Mouse (Mus musculus) 3T3-L1 (cell line): Measurements from ENCODE around the gene Crebrf.

Experiments used
- DNase-seq: peaks from one replicate; pipeline ENCODE4 v3.0.0-alpha.2; 2015; ENCODE audit warnings: low read depth, low spot score

Gene Crebrf

GRCm38 (mm10) chr17:26715271-26715758 lies at the start of gene Crebrf:
Crebrf (plus strand) TSS chr17:26715650.
- peak; percentile 99 for DNase-seq

DNA sequence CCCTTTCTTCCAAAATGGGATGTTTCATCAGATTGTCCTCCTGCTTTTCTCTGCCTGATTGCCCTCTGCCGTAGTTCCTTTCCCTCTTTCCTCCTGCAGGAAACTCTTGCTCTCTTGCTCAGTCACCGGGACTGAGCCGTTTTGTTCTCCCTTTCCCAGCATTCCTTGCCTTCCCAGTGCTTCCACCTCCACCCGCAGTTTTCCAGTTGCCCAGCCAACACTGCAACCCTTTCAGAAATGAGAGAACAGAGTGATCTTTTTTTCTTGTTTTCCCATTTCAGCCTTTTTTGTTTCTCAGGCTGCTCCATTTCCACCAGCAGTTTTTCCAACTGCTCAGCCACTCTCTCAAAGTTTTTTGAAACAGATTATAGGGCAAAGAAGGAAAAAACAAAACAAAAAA lies 44.2 kb upstream of the Crebrf start:
- no peak for DNase-seq

GRCm38 (mm10) chr17:26675845-26676244 lies 39.6 kb upstream of the Crebrf start:
- DNase-seq: no peak

DNA sequence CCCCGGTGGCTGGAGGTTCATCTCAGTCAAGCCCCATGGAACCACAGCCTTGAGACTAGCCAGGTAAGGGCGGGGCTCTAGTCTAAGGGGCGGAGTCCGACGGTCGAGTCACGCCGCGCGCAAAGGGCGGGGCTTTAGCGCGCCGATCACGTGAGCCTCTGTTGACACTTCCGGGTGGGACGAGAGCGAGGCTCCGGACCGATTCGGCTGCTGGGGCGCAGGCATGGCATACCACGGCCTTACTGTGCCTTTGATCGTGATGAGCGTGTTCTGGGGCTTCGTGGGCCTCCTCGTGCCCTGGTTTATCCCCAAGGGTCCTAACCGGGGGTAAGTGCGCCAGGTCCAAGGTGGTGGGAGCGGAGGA lies 39.2 kb upstream of the Crebrf start:
- DNase-seq: peak; percentile 94

DNA sequence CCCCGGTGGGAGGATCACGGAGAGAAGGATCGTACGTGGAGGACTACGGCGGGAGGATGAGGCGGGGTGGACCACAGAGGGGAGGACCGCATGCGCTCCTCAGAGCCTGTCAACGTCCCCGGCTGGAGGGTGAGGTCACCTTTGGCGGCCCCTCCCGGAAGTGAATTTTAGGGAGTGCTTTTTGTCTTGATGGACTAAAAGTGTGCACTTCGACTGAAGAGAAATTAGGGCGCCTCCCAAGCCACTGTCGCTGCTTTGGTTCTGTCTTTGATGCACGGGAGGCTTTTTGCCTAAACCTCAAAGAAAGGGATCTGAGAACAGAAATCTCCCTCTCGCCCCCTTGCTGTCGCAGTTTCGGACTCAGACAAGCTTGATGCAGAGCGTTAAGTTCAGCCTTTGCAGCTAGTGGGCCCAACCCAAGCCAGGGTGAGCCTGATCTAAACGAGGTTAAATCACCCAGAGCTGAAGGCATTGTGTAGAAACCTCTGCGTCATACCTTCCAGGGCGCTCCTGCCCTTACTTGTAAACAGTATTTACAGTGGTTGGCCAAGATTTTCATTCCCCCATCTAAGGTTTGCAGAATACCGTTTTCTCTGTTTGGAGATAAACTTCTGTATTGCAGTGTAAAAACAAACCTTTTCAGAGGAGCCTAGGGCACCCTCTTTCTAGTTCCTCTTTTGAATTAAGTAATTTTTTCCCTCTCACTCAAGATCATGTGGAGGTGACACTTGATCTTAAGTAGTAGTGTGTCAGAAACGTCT lies 38.7 kb upstream of the Crebrf start:
- DNase-seq: peak; percentile 83

- DNase-seq: peak; percentile 19
These were observed 37.5 kb upstream of the Crebrf start for GRCm38 (mm10) chr17:26677711-26678637.

GRCm38 (mm10) chr17:26681276-26681675 lies 34.2 kb upstream of the Crebrf start:
- DNase-seq: peak; percentile 26

DNA sequence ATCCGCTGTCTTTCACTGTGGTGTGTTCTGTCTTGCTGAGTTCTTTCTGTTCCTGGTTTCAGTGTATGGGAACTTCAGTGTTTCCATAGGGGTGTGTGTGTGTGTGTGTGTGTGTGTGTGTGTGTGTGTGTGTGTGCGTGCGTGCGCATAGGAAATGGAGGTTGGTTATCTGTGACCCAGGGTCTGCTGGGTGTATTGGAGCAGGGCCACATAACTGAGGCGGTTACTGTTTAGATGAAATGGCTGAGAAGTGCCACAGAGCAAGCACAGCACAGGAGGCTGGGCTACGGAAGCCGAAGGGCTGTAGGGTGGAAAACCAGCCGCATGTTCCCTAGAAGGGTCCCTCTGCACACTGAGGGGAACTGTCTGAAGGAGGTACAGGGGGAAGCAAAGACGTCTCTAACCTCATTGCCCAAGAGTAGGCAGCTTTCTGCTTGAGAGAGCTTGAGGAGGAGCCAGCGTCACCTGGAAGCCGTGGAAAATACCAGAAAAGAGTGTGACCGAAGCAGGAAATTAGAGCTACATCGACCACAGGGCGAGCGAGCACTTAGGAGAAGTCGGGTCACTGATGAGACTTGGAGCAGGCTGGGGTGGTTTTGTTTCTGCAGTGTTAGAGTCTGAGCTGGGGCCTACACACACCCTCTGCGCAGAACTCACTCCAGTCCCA lies 29.0 kb upstream of the Crebrf start:
- DNase-seq: no peak

- peak; percentile 75 for DNase-seq
These were observed 26.4 kb upstream of the Crebrf start for GRCm38 (mm10) chr17:26688795-26689735.

DNA sequence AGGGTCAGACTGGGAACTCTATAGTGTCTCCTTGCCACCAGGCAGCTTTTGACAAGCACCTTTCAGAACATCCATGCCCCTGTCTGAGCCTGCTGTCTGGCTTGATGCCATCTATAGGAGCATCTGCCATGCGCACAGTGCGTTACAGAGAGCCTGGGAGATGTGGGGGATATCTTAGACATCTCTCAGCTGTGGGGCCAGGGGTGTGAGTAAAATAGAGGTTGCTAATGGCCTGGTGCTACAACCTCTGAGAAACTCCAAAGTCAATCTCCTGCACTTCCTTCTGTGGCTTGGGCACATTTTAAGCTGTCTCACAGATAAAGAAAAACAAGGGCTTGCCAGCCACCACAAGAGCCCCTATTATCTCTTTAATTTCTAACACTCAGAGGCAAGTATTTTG lies 25.6 kb upstream of the Crebrf start:
- DNase-seq: no peak

DNA sequence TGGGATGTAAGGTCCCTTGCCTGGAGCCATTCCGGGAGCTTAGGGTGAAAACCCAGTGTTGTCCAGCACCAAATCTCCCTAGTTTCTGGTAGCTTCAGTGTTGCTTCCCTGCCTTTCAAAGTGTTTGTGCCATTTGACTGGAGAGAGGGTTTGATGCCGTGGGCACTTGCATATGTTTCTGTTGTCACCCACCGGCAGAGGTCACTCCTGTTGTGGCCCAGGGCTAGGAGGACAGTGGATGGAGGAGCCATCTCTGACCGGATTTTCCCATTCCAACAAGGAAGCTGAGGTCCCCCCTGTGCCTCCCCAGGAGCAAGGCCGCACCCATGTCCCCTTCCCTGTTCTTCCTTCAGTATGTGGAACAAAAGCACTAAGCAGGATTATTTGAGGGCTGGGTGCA lies 25.2 kb upstream of the Crebrf start:
- no peak for DNase-seq

DNA sequence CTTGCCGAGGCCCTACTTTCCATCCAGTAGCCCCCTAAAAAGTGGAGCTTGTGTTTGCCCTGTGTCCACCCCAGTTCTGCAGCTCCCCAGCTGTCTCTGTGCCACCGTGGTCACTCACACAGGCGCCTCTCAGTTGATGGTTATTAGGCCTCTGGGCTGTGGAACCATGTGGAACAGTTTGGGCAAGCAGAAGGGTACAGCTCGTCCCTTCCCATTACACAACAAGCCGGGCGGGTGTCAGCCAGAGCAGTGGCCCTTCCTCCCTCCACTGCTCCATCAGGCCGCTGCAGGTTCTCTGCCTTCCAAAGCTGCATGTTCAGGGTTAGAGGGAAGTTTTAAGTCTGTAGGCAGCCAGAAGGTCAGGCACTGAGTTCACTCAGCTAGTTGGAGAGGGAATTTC lies 24.3 kb upstream of the Crebrf start:
- DNase-seq: no peak

DNA sequence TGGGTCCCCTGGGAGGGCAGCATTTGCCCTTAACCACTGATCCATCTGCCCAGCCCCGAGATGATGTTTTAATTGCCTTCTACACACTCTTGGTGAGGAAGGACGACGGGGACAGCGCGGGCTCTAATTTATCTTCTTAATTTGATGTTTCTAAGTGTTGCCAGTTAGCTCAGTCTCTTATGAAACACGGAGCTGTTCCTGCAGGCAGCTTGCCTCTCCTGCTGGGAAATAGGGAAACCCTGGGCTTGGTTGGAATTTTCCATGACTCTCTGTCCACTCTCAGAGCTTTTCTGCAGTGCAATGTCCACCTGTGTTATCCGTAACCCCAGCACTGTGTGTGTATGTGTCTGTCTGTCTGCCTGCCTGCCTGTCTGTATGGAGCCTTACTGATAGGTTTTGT lies 22.0 kb upstream of the Crebrf start:
- peak; percentile 17 for DNase-seq

GRCm38 (mm10) chr17:26694171-26694570 lies 21.3 kb upstream of the Crebrf start:
- DNase-seq: no peak

DNA sequence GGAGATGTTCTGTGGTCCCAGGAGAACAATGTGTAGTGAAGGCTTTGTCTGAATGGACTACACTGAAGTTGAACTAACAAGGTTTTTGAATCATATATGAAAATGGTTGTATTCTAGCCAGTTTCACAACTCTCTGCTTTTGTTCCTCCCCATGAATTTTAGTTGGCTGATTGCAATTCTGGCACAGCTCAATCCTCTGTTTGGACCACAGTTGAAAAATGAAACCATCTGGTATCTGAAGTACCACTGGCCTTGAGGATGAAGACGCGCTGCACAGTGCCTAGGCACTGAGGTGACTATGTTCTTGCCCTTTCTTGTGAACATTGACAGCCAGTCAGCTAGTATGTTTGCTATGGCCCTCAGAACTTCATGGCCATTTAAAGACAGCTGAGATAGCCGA lies 20.3 kb upstream of the Crebrf start:
- no peak for DNase-seq

DNA sequence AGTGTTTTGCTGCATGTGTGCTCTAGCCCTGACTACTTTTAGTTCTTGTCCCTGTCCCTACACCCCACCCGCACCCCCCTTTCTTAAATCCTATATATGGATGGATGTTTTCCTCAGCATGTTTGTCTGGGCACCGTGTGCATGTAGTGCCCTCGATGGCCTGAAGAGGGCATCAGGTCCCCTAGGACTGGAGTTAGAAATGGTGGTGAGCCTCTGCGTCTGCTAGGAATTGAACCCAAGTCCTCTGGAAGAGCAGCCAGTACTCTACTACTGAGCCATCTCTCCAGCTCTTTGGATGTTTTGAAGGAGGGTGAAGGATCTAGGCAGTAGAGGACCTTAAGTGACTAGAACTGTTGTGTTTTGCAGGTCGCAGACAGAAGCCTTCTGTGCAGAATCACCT lies 16.6 kb upstream of the Crebrf start:
- peak; percentile 34 for DNase-seq

DNA sequence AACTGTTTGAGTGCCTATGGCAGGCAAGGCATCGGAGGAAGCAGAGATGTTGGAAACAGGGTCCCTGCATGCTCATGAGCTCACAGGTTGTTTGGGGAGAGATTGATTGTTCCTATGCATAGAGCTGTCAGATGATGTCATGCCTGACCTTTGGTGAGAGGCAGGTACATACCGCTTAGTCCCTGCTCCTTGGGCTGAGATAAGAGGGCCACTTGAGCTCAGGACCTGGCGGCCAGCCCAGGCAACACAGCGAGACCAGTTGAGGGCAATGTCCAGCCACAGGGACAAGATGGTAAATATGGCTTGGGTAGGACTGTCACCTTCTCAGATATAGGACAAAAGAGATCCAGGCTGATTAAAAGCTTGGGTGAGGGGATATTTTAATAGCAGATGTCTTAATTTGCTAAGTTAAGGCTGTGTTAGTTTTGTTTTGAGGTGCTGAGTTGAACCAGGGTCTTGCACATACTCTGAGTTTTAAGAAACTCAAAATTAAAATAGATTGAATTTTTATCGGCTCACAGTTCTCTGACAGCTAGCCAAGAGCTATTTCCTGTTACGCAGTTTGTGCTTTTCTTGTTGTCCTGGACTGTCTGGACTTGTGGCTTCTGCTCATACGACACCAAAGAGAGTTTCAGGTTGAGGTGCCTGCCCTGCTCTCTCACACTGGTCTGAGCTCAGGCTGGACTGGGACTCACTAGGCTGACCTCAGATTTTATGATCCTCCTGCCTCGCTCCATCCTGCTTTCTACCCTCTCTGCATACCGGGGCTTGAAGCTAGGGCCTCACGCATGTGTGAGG lies 15.4 kb upstream of the Crebrf start:
- DNase-seq: no peak

- no peak for DNase-seq
These were observed 13.9 kb upstream of the Crebrf start for GRCm38 (mm10) chr17:26701565-26701964.

DNA sequence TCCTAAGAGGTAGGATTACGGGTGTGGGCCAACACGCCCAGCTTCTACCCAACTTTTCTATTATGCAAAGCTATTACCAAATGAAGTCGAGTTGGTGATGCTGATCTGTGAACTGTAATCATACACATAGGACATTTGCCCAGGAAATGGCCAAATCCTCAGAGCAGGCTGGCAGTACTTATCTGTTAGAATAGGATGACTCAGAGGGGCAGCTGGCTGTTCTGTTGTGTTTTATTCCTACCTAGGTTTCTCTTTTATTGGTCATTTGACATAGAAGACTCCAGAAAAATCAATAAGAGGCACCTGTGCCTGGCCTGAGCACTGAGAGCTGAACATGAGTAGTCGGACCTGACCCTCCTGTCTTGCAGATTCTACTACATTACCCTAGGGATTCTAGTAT lies 12.8 kb upstream of the Crebrf start:
- no peak for DNase-seq

DNA sequence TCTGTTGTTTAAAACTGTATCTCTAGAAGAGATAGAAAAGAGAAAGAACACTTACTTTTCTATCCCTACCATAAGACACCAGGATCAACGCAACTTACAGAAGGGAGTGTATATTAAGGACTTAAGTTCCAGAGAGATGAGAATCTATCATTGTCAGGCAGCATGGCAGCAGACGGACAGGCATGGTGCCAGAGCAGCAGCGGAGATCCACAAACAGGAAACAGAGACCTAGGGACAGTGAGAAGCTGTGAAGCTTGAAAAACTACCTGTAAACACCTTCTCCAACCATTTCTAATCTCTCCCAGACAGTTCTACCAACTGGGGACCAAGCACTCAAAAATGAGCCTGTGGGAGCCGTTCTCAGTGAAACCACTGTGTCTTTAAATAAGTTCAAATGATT lies 11.8 kb upstream of the Crebrf start:
- DNase-seq: no peak
